Mouse (Mus musculus): ENCODE measurements around the gene Rlim. TPM values are rescaled to one million over a fixed set of nuclear protein-coding genes. Genes with fewer than 3 reads are reported as not detected.

Gene Rlim
- polyA plus RNA-seq, 1 experiment from 2014 or later = 21.9 TPM

GRCm38 (mm10) chrX:103914790-103915189 lies 66.3 kb downstream of the Rlim start:
- H3K4me1 ChIP-seq (ENCODE audit: control insufficient read depth, insufficient read depth, low read length) = no peaks in the 10 kb centered on the region
- DNase-seq (ENCODE audit: low spot score) (peak; percentile 68), ATAC-seq (peak; percentile 48; the same call in 1 of the 2 replicates)
- H3K4me3 ChIP-seq (ENCODE audit: low read depth, low read length) = no peak overlapping the region
- no peak overlapping the region for H3K4me2 ChIP-seq (ENCODE audit: low read length)
- H3K9ac ChIP-seq (ENCODE audit: low read length) = no peak overlapping the region
- no peak overlapping the region for H3K27ac ChIP-seq (ENCODE audit: low read depth, low read length)
- H3K36me3 ChIP-seq (ENCODE audit: control insufficient read depth, insufficient read depth, low read length) = no peaks in the 10 kb centered on the region
- 6% methylated on average over 3 of the region's 3 CpGs for WGBS
- H3K27me3 ChIP-seq (replicated peaks; ENCODE audit: control insufficient read depth, insufficient read depth, low read length) = no peaks in the 10 kb centered on the region
- no peaks in the 10 kb centered on the region for H3K9me3 ChIP-seq (replicated peaks; ENCODE audit: control insufficient read depth, low read length)

Other genes starting within 250 kb of the Rlim start
- gene Slc16a2, start 159.3 kb downstream of the Rlim start, polyA plus RNA-seq (2014; fragmentation: Nextera tagmentation; extraction: Ambion mirVana) = 27.5 and 29.8 TPM in 2 replicates
- gene Nexmif, start 219.9 kb upstream of the Rlim start, polyA plus RNA-seq (2014; fragmentation: Nextera tagmentation; extraction: Ambion mirVana) = 9.7 and 13.6 TPM in 2 replicates

Data from forebrain, embryonic 14.5 days (tissue).